Mouse (Mus musculus) c-Kit-negative CD71-positive TER-119-positive erythroid progenitor cells, embryonic 14.5 days (primary cell): ENCODE results near the gene Zbtb21.
"Not testable (repeated sequence)": the region's sequence is repeated elsewhere in the genome, so short reads cannot be mapped to it uniquely, and the experiment has no call there.

Experiments used
- DNase-seq: peaks from one replicate; pipeline ENCODE4 v3.0.0-alpha.2; 2013; ENCODE audit warnings: low read depth, low spot score

The Zbtb21 gene

DNA sequence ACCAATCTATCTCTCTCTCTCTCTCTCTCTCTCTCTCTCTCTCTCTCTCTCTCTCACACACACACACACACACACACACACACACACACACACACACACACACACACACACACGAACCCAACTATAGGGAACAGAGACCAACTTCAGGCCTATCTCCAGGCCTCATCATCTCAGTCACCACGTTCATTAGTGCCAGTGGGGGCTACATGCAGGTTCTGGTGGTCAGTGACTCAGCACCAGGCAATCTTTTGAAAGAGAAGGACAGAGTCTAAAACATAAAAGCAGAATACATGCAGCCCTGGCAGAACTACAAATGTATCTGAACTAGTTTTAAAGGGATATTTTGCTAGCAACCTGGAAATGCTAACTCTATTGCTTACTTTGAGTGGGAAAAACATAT lies 15.4 kb downstream of the Zbtb21 start:
- not testable (repeated sequence) for DNase-seq

DNA sequence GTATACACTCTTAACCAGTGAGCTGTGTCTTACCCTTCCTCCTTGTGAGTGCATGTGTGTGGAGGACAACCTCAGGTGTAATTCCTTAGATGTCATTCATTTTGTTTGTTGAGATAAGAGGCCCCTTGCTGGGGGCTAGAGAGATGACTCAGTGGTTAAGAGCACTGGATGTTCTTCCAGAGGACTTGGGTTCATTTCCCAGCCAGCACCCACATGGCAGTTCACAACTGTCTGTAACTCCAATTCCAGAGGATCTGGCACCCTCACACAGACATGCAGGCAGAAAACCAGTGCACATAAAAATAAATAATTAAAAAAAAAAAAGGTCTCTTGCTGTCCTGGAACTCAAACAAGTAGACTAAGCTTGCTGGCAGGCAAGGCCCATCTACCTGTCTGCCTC lies 20.6 kb downstream of the Zbtb21 start:
- DNase-seq, result no peak

DNA sequence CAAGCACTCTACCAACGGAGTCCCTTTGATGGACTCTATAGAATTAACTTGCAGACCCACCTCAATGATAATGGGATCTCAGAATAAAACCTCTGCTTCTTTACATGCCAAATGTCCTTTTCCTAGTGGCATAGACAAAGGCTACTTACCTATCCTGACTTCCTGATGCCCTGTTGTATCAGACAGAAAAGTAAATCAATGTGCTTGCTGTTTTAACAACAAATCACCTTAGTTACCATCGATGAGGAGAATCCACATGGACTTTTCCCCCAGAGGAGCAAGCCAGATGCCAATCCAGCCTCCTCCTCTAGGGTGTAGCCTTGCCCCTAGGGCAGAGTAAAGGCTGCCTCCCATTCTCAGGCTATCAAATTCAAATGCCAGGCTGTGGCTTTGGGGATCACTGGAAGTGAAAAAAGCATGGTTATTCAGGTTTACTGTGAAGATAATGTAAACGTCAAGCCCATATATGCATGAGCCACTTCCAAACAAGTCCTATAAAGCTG lies 21.9 kb downstream of the Zbtb21 start:
- DNase-seq, result no peak

DNA sequence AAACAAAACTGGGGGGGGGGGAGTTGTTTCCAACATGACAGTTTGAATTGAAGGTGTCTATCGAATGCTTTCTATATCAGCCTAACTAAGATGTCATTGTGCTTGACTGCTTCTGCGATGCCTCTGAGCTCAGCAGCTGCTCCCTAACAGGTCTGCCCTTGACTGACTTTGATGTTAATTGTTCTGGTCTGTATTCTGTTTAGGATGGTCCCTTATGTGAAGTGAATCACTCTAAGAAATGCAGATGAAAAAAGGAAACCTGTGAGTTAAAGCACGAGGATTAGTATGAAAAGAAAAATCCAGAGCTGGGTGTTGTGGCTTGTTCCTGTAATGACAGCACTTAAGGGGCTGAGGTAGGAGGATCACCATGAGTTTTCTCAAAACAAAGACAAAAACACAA lies 26.6 kb downstream of the Zbtb21 start:
- no peak for DNase-seq

DNA sequence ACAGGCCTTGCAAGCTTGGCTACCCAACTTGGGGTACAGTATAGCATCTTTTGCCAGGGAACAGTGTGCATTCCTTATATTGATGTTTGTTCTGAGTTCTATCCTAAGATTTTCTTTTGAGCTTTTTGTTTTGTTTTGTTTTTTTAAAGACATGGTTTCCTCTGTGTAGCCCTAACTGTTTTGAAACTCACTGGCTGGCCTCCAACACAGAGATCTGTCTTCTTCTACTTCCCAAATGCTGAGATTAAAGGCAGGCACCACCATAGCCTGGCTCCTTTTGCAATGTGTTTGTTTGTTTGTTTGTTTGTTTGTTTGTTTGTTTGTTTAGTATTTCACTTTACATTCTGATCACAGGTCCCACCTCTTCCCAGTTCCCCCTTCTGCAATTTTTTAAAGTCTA lies 32.2 kb downstream of the Zbtb21 start:
- DNase-seq, result no peak

DNA sequence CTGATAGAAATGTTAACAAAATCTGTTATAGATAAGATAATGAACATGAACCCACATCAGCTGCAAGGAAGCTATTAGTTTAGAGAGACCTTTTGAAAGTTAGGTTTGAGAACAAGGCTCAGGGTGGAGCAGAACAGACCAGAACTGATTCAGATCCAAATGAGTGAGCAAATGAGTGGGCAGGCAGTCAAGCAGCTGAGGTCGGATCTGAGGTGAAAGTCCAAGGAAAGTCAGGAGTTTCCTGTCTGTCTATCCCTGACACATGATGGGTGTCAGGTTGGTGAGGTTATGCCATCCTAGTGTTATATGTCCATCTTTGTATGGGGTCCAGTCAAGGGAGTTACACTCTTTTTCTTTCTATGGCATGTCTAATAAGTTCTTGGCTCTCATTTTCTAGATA lies 32.9 kb downstream of the Zbtb21 start:
- DNase-seq, result no peak

DNA sequence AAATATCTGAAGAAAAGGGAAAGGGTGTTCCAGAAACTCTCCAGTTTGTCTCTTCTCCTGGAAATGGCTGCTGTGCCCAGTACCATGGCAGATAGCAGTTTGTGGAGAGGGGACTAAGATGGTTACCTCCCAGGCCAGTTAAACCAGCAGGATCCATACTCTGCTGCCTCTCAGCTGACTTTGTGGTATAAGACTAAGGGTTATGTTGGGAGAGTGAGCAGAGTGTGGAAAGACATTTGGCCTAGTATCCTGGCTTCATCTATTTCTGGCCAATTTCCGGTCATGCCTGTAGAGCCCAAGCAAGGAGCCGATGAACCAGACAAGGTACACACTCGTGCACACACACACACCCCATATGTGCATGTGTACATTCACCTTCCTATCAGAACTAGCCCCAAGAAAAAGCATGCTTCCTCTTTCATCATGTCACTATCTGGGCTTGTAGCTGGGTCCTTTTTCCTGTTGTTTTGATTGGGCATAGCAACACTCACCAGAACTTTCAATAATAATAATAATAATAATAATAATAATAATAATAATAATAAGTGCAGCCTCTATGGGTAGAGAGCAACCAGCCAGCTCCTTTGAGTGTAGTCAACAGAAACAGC lies 35.0 kb downstream of the Zbtb21 start:
- DNase-seq, result no peak

DNA sequence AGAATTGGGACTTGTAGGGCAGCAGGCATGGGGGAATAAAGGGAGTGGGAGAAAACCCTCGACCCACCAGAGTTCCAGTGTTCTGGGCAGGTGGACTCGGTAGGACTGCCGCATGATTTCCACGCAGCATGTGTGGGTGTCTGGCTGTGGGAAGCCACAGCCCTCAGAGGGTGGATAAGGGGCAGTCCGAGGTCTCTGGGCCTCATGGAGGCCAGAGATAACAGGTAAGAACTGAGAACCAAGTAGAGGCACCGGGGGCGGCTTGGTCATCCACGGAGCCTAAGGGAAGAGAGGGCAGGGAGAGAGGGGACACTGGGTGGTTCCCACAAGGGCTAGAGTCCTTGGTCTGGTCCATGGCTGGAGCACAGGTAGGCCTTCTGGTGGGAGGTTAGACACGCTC lies 36.0 kb downstream of the Zbtb21 start:
- no peak for DNase-seq

DNA sequence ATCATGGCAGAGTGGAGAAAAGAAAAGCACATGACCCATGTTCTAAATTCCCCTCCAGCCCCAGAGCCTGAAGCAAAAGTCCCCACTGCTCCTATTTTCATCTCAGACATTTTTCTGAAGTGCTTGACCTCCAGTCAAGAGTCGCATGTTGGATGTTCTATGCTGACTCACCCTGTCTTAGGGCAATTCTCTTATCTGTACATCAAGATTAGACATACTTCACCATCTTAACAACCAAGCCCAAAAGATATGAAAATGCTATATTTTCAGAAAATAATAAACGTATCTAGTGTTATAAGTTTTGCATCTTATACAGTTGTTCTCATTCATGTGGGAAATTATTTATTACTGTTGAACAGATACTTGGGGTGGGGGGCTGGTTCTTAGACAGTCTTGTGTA lies 36.7 kb downstream of the Zbtb21 start:
- no peak for DNase-seq

DNA sequence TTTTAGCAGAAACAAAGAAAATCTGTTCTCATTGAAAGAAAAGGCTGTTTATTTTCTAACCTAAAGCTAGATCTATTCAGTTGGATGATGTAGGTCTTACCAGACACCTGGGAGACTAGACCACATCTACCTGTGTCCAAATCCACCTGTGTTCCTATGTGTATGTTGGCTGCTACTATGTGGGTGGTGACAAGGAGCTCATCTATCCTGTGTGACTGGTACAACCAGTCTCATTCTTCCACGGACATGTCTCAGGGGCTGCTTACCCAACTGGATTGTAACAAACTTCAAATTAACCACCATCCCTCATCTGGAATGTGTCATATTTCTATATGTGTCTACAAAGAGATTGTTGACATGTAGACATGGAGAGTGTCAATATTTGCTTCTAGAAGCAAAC lies 38.7 kb downstream of the Zbtb21 start:
- no peak for DNase-seq

DNA sequence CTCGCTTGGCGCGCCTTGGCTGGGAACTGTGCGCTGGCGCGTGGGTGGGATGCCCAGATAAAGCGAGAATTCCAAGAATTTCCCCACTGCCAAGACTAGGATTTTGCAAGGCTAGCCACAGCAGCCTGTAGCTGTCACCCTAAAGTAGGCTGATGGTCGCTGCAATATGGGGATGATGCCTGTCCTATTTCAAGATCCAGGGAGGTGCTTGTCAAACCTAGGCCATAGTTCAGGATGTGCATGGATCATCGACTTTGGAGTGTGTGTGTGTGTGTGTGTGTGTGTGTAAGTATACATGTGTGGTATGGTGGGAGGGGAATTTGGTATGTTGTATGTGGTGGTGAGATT lies 39.7 kb downstream of the Zbtb21 start:
- no peak for DNase-seq

DNA sequence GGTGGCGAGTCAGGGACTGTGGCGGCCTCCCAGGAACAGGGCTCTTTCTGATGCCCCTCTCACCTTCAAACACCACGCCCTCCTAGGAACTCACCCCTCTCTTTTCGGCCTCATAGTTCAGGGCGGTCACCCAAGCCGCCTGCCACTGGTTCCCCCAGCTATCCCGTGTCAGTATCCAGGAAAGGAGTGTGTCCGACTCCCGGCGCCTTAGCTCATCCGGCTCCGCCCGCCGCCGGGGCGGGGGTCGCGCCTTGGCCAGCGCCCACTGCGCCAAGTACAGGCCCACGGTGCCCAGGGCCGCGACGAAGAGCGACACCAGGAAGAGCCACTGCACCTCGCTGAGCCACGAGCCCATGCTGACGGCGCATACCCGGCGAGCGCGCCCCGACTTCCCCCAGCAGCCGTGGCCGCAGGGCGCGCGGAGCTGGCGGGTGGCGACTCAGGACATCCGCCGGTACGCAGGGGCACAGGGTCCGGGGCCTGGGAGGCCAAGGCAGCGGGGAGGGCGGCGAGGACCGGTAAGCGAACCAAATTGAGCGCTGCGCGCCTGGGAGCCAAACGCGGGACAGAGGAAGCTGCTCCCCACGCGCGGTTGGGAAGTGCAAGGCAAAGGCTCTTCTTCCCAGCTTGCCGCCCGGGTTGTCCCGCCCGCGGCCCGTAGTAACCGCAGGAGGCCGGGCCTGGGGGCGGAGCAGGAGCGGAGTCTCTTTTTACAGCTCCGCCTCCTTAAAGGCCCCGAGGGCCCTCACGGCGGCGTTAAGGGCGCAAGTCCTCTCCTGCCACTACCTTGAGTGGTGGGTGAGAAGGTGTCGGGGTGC lies 40.3 kb downstream of the Zbtb21 start:
- DNase-seq, result peak; percentile 21

DNA sequence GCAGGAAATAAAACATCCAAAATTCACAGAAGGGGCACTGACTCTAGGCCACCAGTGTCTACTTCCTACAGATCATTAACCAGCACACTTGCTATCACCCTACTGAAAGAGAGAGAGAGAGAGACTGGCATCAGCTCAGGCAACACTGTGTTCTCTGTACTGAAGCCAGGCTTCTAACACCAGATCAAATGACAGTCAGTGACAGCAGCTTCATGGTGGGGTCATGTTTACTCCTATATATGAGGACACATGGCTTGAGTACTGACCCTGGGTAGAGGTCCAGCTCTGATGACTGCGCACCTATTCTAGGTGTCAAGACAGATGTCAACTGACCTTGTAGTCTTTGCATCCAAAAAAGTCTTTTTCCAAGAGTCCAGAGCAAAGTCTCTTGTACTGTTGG lies 41.8 kb downstream of the Zbtb21 start:
- DNase-seq, result no peak

DNA sequence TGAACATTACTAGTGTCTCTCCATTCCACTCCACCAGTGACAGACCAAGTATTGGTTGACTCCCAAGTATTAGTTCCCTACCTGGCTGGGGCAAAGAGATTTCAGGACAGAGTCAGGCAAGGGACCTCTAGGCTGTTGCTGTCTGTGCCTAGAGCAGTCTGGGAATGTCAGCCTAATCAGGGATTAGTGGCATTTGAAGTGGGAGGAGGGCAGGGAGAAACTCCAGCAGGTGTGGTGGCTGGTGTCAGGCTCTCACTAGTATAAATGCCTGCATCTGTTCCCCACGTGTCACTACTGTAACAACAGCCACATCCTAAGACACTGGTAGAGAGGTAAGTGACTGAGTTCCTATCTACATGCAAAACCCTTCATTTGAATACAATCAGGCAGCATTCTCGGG lies 42.6 kb downstream of the Zbtb21 start:
- DNase-seq, result no peak

DNA sequence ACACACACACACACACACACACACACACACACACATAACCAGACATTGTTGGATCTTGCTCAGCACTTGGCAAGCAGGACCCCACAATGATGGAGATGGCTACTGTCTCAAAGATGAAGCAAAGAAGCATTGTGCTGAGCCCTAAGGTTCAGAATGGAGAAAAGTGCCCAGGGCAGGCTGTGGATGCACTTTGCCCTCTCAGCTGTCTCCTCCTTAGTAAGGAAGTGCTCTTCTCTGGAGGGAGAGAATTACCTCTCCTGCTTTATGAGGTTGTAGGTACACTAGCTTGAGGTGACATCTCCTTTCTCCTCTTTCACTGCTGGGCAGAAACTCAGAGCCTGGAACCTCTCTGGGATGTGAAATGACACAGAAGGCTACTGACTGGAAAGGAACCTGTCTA lies 49.5 kb downstream of the Zbtb21 start:
- no peak for DNase-seq

DNA sequence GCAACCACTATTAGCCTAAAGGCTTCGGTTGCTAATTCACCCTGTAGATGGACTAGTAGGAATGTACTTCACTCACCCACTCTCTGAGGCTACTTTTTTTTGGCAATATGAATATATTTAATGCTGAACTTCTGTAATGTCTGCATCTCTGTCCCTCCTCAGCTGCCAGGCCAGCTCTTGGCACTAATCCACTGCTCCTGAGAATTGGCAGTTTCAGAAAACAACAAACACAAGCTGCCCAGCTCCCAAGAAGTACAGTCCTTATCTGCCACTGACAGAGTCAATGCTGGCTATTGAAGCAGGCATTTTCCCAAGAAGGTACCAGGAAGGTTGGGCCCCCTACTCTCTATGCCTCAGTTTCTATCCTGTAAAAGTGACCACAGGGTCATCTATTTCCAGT lies 53.1 kb downstream of the Zbtb21 start:
- no peak for DNase-seq

DNA sequence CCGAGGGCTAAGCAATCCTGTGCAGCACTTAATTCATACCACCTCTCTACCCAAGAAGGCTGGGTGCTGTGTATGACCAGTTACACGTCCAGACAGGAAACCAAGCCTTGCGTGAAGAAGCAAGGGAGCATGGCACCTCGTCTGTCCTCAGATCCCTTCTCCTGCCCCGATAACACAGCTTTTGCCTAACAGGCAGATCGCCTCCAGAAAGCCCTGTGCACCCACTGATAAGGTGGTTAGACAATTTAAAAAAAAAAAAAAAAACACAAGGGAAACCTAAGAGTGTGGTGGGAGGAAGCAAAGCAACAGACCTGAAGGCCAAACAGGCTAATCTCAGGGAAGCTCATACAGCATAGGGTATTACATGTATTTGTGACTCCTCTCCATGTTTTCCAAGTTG lies 54.9 kb downstream of the Zbtb21 start:
- no peak for DNase-seq

DNA sequence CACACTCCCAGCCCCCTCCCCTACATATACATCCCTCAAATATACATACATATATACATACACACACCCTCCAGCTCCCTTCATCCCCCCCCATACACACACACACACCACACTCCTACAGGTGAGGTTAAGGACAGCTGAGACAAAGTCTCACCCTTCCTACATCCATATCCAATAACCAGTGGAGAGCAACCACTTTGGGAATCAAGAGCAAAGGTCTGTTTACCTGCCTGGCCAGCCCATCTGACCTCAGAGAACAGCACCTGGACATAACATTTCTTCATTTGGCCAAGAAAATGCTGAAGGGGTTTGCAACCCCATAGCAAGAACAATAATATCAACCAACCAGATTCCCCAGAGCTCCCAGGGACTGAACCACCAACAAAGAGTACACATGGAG lies 56.1 kb downstream of the Zbtb21 start:
- DNase-seq, result no peak

DNA sequence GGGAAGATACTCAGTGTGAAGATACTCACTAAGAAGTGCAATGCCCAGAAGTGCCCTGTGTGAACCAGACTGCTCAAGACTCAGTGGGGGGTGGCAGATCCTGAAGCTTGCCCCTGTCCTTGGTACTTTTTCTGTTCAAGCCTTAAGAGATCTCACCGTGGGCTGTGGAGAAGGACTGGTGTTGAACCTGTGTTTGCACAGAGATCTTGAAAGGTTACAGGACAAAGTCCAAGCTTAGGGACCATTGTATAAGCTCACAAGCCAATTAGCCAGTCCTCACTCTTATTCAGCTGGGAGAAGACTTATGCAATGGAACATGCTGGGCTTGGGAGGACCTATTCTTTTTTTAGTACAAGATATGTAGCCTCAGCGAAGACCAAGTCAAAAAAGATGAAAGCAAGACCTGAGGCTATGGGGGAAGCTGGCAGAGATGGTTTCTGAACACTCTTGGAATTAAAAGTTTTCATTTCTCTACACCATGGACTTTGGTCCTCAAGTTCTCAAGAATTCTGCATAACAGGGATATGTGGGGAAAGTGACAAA lies 56.9 kb downstream of the Zbtb21 start:
- DNase-seq, result no peak

DNA sequence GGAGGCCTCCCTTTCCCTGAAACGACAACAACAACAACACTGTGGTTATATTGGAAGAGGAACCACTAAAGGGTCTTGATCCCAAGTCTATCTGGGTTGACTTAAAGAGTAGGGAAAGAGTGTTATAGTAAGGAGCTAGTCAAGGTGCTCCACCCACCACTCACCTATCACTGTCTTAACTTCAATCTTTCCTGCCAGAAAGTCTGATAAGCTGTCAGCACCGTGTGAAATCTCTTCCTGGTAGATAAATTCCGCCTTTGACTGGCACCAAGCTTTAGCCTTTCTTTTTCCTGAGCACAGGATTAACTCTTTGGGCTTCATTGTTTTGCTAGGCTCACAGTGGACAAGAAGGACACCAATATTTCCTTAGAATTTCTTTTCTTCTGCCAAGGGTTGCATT lies 58.4 kb downstream of the Zbtb21 start:
- DNase-seq, result no peak

DNA sequence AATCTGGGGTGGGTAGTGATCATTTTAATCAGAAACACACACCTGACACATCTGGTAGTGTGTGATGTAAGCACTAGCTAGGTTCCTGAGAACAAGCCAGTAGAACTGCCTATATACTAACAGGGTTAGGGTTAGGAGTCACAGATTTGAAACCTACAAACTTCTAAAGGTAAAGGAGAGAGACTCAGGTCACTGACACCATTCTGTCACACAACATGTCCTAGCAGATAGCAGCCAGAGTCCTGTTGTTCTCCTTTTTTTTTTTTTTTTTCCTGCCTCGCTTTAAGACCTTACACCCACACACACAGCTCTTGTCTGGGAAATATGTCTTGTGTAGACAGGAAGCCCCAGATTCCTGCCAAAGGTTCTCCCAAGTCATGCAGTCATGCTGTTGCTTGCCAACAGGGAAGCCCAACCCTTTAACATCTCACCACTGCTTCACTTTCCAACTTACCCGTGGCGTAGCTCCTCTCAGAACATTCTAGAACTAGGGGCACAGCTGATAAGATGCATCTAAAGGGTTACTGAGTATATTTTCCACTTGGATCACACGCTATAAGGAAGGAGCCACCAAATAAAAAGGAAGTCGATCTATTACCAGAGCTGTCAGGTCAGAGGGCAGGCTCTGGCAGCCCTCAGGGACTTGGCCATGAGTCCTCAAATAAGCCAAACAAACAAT lies 64.9 kb downstream of the Zbtb21 start:
- no peak for DNase-seq
